Mouse (Mus musculus): ENCODE data around the gene Fam207a. TPM values are rescaled to one million over a fixed set of nuclear protein-coding genes. Genes with fewer than 3 reads are reported as not detected.

Gene Fam207a
- polyA plus RNA-seq (2015; fragmentation: Nextera tagmentation; extraction: Ambion mirVana): 41.4 and 43.5 TPM in 2 replicates

DNA sequence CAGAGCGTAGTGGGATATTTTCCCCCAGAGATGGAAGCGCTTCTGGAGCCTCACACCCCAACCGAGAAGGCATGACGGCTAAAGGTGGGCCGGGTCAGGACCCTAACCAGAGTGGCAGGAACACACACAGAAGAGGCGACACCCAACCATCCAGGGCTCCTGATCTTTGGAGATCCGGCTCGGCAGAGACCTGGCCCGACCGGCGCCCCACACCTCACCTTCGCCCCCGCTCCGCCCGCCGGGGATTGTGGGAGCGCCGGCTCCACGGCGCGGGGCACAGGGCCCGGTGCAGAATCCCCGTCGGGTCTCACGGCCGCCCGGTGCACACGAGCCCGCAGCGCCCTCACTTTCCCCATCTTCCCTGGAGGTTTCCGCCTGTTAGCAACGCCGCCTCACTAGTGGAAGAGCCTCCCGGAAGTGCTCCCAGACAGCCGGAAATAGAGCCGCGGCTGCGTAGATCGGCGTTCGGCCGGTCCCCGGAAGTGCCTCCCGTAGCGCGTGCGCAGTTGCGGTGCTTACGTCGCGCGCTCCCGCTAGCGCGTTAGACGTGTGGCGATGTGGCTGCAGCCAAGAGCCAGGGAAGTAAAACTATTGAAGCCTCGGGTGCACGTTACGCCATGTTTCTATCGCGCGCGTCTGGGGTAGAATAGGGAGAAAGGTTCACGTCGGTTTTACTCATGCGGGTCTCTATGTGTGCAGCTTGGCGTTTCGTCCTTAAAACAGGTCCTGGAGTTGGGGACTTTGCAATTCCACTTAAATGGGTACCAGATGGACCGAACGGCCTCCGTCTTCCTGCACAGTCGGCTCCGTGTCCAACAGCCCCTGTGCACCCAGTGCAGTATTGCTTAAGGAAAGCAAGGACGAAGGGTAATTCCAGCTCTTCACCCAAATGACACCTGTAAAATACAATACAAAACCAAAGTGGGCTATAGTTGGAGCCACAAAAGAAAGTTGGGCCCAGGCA, at the start of gene Fam207a:
TSS of gene Fam207a (minus strand) at position 401 of the 964 bp plus-strand sequence.
- peak within 1 kb of the TSS; percentile 93 for H3K9ac ChIP-seq
- peaks cover 34% of the 10 kb centered on the region for H3K36me3 ChIP-seq
- WGBS: under 1% methylated on average over 74 of the region's 75 CpGs
- peak within 1 kb of the TSS; percentile 94 for H3K4me2 ChIP-seq
- peaks cover 26% of the 10 kb centered on the region for H3K4me1 ChIP-seq (replicated peaks)
- ATAC-seq (ENCODE audit: low read depth): peak; percentile 94
- peak within 1 kb of the TSS; percentile 86 for H3K27ac ChIP-seq (replicated peaks)
- peak within 1 kb of the TSS; percentile 86 for H3K4me3 ChIP-seq
- no peaks in the 10 kb centered on the region for H3K27me3 ChIP-seq
- no peaks in the 10 kb centered on the region for H3K9me3 ChIP-seq

- no peaks in the 10 kb centered on the region for H3K4me1 ChIP-seq (replicated peaks)
- no peak for ATAC-seq (ENCODE audit: low read depth)
- no peaks in the 10 kb centered on the region for H3K36me3 ChIP-seq
- H3K27me3 ChIP-seq: no peaks in the 10 kb centered on the region
- H3K9me3 ChIP-seq: no peaks in the 10 kb centered on the region
- H3K4me2 ChIP-seq: no peak overlapping the region
- H3K27ac ChIP-seq (replicated peaks): no peak overlapping the region
- WGBS: 88% methylated on average over 8 of the region's 8 CpGs
- H3K9ac ChIP-seq: no peak overlapping the region
- no peak overlapping the region for H3K4me3 ChIP-seq
Observed at GRCm38 (mm10) chr10:77565005-77565404, 49.4 kb upstream of the Fam207a start.

DNA sequence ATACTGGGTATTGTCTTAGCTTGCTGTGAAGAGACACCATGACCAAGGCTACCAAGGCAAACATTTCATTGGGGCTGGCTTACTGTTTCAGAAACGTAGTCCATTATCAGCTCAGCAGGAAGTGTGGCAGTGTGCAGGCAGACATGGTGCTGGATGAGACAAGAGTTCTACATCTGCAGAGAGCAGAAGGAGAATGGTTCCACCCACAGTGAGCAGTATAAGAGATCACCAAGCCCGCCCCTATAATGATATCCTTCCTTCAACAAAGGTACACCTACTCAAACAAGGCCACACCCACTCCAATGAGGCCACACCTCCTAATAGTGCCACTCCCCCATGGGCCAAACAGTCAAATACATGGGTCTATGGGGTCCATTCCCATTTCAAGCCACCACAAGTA, 45.9 kb upstream of the Fam207a start:
- H3K27me3 ChIP-seq: no peaks in the 10 kb centered on the region
- no peaks in the 10 kb centered on the region for H3K9me3 ChIP-seq
- no peak for ATAC-seq (ENCODE audit: low read depth)
- no peak overlapping the region for H3K27ac ChIP-seq (replicated peaks)
- H3K4me3 ChIP-seq: no peak overlapping the region
- WGBS: 61% methylated on average over 2 of the region's 2 CpGs
- H3K9ac ChIP-seq: no peak overlapping the region
- H3K4me1 ChIP-seq (replicated peaks): no peaks in the 10 kb centered on the region
- H3K4me2 ChIP-seq: no peak overlapping the region
- H3K36me3 ChIP-seq: no peaks in the 10 kb centered on the region

GRCm38 (mm10) chr10:77560830-77561229, 45.2 kb upstream of the Fam207a start:
- Histone ChIP-seq H3K27ac (replicated peaks) (no peak overlapping the region), H3K4me3 (no peak overlapping the region), H3K9me3 (no peaks in the 10 kb centered on the region), H3K4me1 (replicated peaks) (no peaks in the 10 kb centered on the region), H3K9ac (no peak overlapping the region), H3K36me3 (no peaks in the 10 kb centered on the region), H3K27me3 (no peaks in the 10 kb centered on the region), H3K4me2 (no peak overlapping the region)
- 88% methylated on average over 9 of the region's 9 CpGs for WGBS
- no peak for ATAC-seq (ENCODE audit: low read depth)

DNA sequence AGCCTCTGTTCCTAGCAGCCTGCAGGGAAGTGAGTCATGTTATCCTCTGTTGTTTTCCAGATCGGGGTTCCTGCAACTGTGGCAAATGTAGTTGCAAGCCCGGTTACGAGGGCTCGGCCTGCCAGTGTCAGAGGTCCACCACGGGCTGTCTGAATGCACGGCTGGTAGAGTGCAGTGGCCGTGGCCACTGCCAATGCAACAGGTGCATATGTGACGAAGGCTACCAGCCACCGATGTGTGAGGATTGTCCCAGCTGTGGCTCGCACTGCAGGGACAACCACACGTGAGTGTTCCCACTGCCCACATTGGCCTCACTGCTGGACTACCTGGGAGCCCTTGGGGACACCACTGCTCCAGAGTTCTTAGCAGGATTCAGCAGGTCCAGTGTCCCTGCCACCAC, 44.5 kb upstream of the Fam207a start:
- Histone ChIP-seq H3K9ac (no peak overlapping the region), H3K4me3 (no peak overlapping the region), H3K36me3 (no peaks in the 10 kb centered on the region), H3K27me3 (no peaks in the 10 kb centered on the region), H3K9me3 (no peaks in the 10 kb centered on the region), H3K4me2 (no peak overlapping the region), H3K4me1 (replicated peaks) (no peaks in the 10 kb centered on the region), H3K27ac (replicated peaks) (no peak overlapping the region)
- ATAC-seq (ENCODE audit: low read depth): no peak
- 93% methylated on average over 11 of the region's 11 CpGs for WGBS

GRCm38 (mm10) chr10:77557641-77558040, 42.1 kb upstream of the Fam207a start:
- 90% methylated on average over 4 of the region's 4 CpGs for WGBS
- Histone ChIP-seq H3K4me2 (no peak overlapping the region), H3K4me3 (no peak overlapping the region), H3K4me1 (replicated peaks) (no peaks in the 10 kb centered on the region), H3K27me3 (no peaks in the 10 kb centered on the region), H3K9me3 (no peaks in the 10 kb centered on the region), H3K9ac (no peak overlapping the region), H3K36me3 (no peaks in the 10 kb centered on the region), H3K27ac (replicated peaks) (no peak overlapping the region)
- ATAC-seq (ENCODE audit: low read depth): no peak

GRCm38 (mm10) chr10:77556631-77557030, 41.0 kb upstream of the Fam207a start:
- H3K4me2 ChIP-seq: no peak overlapping the region
- no peak for ATAC-seq (ENCODE audit: low read depth)
- no peak overlapping the region for H3K27ac ChIP-seq (replicated peaks)
- H3K27me3 ChIP-seq: no peaks in the 10 kb centered on the region
- H3K9ac ChIP-seq: no peak overlapping the region
- no peaks in the 10 kb centered on the region for H3K4me1 ChIP-seq (replicated peaks)
- no peaks in the 10 kb centered on the region for H3K36me3 ChIP-seq
- no peaks in the 10 kb centered on the region for H3K9me3 ChIP-seq
- WGBS: 95% methylated on average over 7 of the region's 7 CpGs
- H3K4me3 ChIP-seq: no peak overlapping the region

- WGBS: 88% methylated on average over 4 of the region's 4 CpGs
- Histone ChIP-seq H3K4me3 (no peak overlapping the region), H3K27ac (replicated peaks) (no peak overlapping the region), H3K27me3 (no peaks in the 10 kb centered on the region), H3K4me1 (replicated peaks) (no peaks in the 10 kb centered on the region), H3K9ac (no peak overlapping the region), H3K36me3 (no peaks in the 10 kb centered on the region), H3K4me2 (no peak overlapping the region), H3K9me3 (no peaks in the 10 kb centered on the region)
- ATAC-seq (ENCODE audit: low read depth): no peak
Observed at GRCm38 (mm10) chr10:77554918-77555317, 39.3 kb upstream of the Fam207a start.

- no peak overlapping the region for H3K9ac ChIP-seq
- no peak overlapping the region for H3K4me2 ChIP-seq
- no peak overlapping the region for H3K27ac ChIP-seq (replicated peaks)
- H3K36me3 ChIP-seq: no peaks in the 10 kb centered on the region
- WGBS: 82% methylated on average over 4 of the region's 4 CpGs
- no peaks in the 10 kb centered on the region for H3K9me3 ChIP-seq
- H3K4me3 ChIP-seq: no peak overlapping the region
- no peaks in the 10 kb centered on the region for H3K4me1 ChIP-seq (replicated peaks)
- no peak for ATAC-seq (ENCODE audit: low read depth)
- no peaks in the 10 kb centered on the region for H3K27me3 ChIP-seq
Observed at GRCm38 (mm10) chr10:77553285-77553684, 37.7 kb upstream of the Fam207a start.

DNA sequence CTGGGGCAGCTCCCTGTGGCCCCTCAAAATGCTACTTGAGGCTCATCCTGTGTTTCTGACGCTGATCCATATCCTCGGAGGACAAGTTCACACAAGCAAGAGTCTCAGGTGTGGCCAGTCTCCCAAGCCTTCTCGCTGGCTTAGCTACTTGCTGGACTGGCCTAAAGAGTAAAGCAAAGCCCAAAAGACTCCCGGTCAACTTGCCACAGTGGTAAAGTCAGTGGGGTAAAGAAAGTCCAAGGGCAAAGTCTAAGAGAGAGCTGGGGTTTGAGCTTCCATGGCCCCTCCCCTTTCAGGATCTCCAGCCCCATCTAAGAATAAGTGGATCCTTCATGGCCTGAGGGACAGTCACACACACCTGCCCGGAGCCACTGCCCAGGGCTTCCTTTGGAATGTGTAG, 36.6 kb upstream of the Fam207a start:
- no peak overlapping the region for H3K9ac ChIP-seq
- H3K4me2 ChIP-seq: no peak overlapping the region
- no peaks in the 10 kb centered on the region for H3K9me3 ChIP-seq
- WGBS: 90% methylated on average over 5 of the region's 5 CpGs
- H3K27ac ChIP-seq (replicated peaks): no peak overlapping the region
- H3K4me3 ChIP-seq: no peak overlapping the region
- no peaks in the 10 kb centered on the region for H3K4me1 ChIP-seq (replicated peaks)
- H3K27me3 ChIP-seq: no peaks in the 10 kb centered on the region
- ATAC-seq (ENCODE audit: low read depth): no peak
- H3K36me3 ChIP-seq: no peaks in the 10 kb centered on the region

DNA sequence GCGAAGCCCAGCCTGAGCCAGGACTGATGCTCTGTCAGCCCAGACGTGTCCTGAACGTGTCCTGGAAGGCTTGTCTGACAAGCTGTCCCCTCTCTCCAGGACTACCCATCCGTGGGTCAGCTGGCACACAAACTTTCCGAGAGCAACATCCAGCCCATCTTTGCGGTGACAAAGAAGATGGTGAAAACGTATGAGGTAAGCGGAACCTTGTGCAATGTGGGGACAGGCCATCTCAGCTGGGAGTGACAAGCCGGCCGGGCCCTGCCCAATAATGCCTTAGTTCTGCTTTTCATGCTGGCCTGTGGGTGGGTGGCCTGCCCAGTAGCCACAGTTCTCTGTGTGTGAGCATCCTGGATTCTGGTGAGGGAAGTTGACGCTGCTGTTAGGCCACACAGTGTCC, 35.3 kb upstream of the Fam207a start:
- no peak overlapping the region for H3K4me2 ChIP-seq
- ATAC-seq (ENCODE audit: low read depth): no peak

DNA sequence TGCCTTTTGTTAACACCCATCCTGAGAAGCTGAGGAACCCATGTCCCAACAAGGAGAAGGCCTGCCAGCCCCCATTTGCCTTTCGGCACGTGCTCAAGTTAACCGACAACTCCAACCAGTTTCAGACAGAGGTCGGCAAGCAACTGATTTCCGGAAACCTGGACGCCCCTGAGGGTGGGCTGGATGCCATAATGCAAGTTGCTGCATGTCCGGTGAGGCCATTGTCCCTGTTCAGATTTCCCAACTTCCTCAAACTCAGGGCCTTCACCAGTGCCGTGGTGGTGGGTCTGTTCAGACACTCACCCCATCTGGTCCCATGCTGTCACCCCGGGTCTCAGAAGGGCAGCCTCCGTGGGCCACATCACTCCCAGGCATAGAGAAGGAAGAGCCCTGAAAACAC, 33.0 kb upstream of the Fam207a start:
- H3K4me2 ChIP-seq: no peak overlapping the region
- no peaks in the 10 kb centered on the region for H3K36me3 ChIP-seq
- H3K27ac ChIP-seq (replicated peaks): no peak overlapping the region
- H3K4me3 ChIP-seq: no peak overlapping the region
- no peak overlapping the region for H3K9ac ChIP-seq
- 90% methylated on average over 10 of the region's 10 CpGs for WGBS
- ATAC-seq (ENCODE audit: low read depth): no peak
- no peaks in the 10 kb centered on the region for H3K4me1 ChIP-seq (replicated peaks)
- H3K9me3 ChIP-seq: no peaks in the 10 kb centered on the region
- H3K27me3 ChIP-seq: no peaks in the 10 kb centered on the region

More for the DNA sequence above, 35.3 kb upstream of the Fam207a start:
- H3K9ac ChIP-seq: no peak overlapping the region
- no peaks in the 10 kb centered on the region for H3K9me3 ChIP-seq
- H3K27ac ChIP-seq (replicated peaks): no peak overlapping the region
- no peaks in the 10 kb centered on the region for H3K4me1 ChIP-seq (replicated peaks)
- no peaks in the 10 kb centered on the region for H3K27me3 ChIP-seq
- 75% methylated on average over 11 of the region's 11 CpGs for WGBS
- no peak overlapping the region for H3K4me3 ChIP-seq
- H3K36me3 ChIP-seq: no peaks in the 10 kb centered on the region

DNA sequence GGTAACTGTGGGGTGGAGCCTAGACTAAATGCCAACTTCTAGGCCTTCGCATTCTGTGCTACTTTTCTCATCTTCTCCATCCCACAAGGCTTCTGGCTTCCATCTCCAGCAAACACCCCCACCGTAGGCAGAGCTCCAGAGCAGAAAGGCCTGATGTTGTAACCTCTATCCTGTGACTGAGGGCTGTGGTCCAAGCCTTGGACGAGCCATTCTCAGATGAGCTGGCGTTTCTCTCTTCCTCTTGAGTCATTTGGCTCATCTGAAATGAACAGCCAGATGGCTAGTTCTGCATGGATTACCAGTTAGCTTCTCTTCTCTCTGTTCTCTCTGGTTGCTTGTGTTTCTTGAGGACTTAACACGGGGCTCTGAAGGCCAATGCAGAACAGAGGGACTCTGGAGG, 29.3 kb upstream of the Fam207a start:
- H3K4me1 ChIP-seq (replicated peaks): no peaks in the 10 kb centered on the region
- 72% methylated on average over 5 of the region's 5 CpGs for WGBS

More for the DNA sequence above, 29.3 kb upstream of the Fam207a start:
- no peak for ATAC-seq (ENCODE audit: low read depth)
- H3K27ac ChIP-seq (replicated peaks): no peak overlapping the region
- H3K36me3 ChIP-seq: no peaks in the 10 kb centered on the region
- H3K27me3 ChIP-seq: no peaks in the 10 kb centered on the region
- H3K4me2 ChIP-seq: no peak overlapping the region
- H3K9me3 ChIP-seq: no peaks in the 10 kb centered on the region
- no peak overlapping the region for H3K9ac ChIP-seq
- no peak overlapping the region for H3K4me3 ChIP-seq

Data from neural tube, embryonic 13.5 days (tissue).